In genomic region chr16:30486498-30486897, GRCm38 (mm10) we compare ENCODE assay signal across 30 mouse cellular contexts.
DNase-seq lines count a peak whose midpoint lies in the region; ATAC-seq and TF ChIP-seq lines count a peak whose summit lies in the region.
"Had no signal": no experiment of that assay in that cellular context is flagged by ENCODE, and none has a peak within 500 bp of the region (broad histone marks: within the 10 kb centered on the region; RNA-seq: fewer than 3 reads in every experiment).

No protein-coding gene starts in this region.

- H3K4me3 ChIP-seq in kidney, adult 2 months (ENCODE audit: insufficient read depth, low read depth, low read length): no peak overlapping the region
- H3K4me3 ChIP-seq in kidney, embryonic 14.5 days (ENCODE audit: low read length): no peak overlapping the region
- H3K4me3 ChIP-seq: embryonic facial prominence, embryonic 12.5 days; forebrain, embryonic 15.5 days; gastrocnemius, adult 2 months; hindbrain, embryonic 12.5 days; limb, embryonic 10.5 days; limb, embryonic 15.5 days; liver, embryonic 15.5 days had no signal

- H3K9ac ChIP-seq in kidney, embryonic 14.5 days (ENCODE audit: low read depth, low read length): no peak overlapping the region
- H3K9ac ChIP-seq: embryonic facial prominence, embryonic 12.5 days; forebrain, embryonic 15.5 days; hindbrain, embryonic 12.5 days; limb, embryonic 15.5 days; liver, embryonic 15.5 days had no signal

- TF ChIP-seq POLR2A in kidney, adult 2 months (IDR thresholded peaks at IDR 0.05; ENCODE audit: low read depth, low read length): no peak

- no peaks in the 10 kb centered on the region for H3K36me3 ChIP-seq in kidney, adult 2 months (ENCODE audit: control insufficient read depth, insufficient read depth, low read length)
- H3K36me3 ChIP-seq in kidney, embryonic 14.5 days (ENCODE audit: control insufficient read depth, insufficient read depth, low read length): no peaks in the 10 kb centered on the region
- H3K36me3 ChIP-seq: embryonic facial prominence, embryonic 12.5 days; forebrain, embryonic 15.5 days; hindbrain, embryonic 12.5 days; limb, embryonic 10.5 days; limb, embryonic 15.5 days; liver, embryonic 15.5 days had no signal

- WGBS in kidney, adult 2 months: 40% methylated on average over 4 of the region's 4 CpGs
- 58% methylated on average over 4 of the region's 4 CpGs for WGBS in kidney, embryonic 14.5 days

- H3K9me3 ChIP-seq in kidney, embryonic 14.5 days (ENCODE audit: control insufficient read depth, low read length): no peaks in the 10 kb centered on the region
- H3K9me3 ChIP-seq: embryonic facial prominence, embryonic 12.5 days; forebrain, embryonic 15.5 days; hindbrain, embryonic 12.5 days; limb, embryonic 10.5 days; limb, embryonic 15.5 days; liver, embryonic 15.5 days had no signal

- TF ChIP-seq CTCF in kidney, adult 2 months (conservative IDR thresholded peaks at IDR 0.05; ENCODE audit: insufficient read depth, insufficient read length, low read depth, low read length): no peak

- H3K4me1 ChIP-seq in kidney, adult 2 months (ENCODE audit: control insufficient read depth, insufficient read depth, low read length): peaks cover 19% of the 10 kb centered on the region
- peaks cover 10% of the 10 kb centered on the region for H3K4me1 ChIP-seq in kidney, embryonic 14.5 days (ENCODE audit: control insufficient read depth, insufficient read depth, low read length)
- H3K4me1 ChIP-seq: embryonic facial prominence, embryonic 12.5 days; forebrain, embryonic 15.5 days; hindbrain, embryonic 12.5 days; limb, embryonic 15.5 days; liver, embryonic 15.5 days had no signal

- no peaks in the 10 kb centered on the region for H3K27me3 ChIP-seq in kidney, adult 2 months (replicated peaks; ENCODE audit: control insufficient read depth, insufficient read depth, low read length)
- H3K27me3 ChIP-seq in kidney, embryonic 14.5 days (ENCODE audit: control insufficient read depth, insufficient read depth, low read length): no peaks in the 10 kb centered on the region
- H3K27me3 ChIP-seq: embryonic facial prominence, embryonic 12.5 days; forebrain, embryonic 15.5 days; hindbrain, embryonic 12.5 days; limb, embryonic 15.5 days; liver, embryonic 15.5 days had no signal

- DNase-seq in kidney, adult 2 months: peak; percentile 80
- DNase-seq in kidney, postnatal 36 days: peak; percentile 34 to 58
- no peak for DNase-seq in kidney, postnatal 14 days
- DNase-seq in R1 (ENCODE audit: low read depth, low spot score): peak; percentile 30
- DNase-seq in mesoderm, embryonic 11.5 days (ENCODE audit: low read depth, low spot score): peak; percentile 41
- DNase-seq in layer of hippocampus, postnatal 36 days: no peak
- DNase-seq: adrenal gland, adult 2 months; adrenal gland, postnatal 36 days; cerebellum, adult 8-10 months; cerebellum, postnatal 25 days; embryo, embryonic 11 days; gastrocnemius, adult 2 months; gastrocnemius, postnatal 36 days; heart, adult 18-20 months; heart, postnatal 36 days; midbrain, embryonic 14.5 days; thymus, adult 2 months; thymus, postnatal 36 days had no signal

- no peak for ATAC-seq in kidney, embryonic 14.5 days (ENCODE audit: low FRiP score, low TSS enrichment)
- ATAC-seq: activated CD4-positive, CD25-positive, alpha-beta regulatory T cell, adult 4 months; CD4-positive, CD25-positive, alpha-beta regulatory T cell, adult 4 months; forebrain, embryonic 15.5 days; hindbrain, postnatal 0 days had no signal

- H3K27ac ChIP-seq in kidney, adult 2 months (ENCODE audit: insufficient read depth, low read depth, low read length): no peak overlapping the region
- H3K27ac ChIP-seq in kidney, embryonic 14.5 days (ENCODE audit: low read depth, low read length): no peak overlapping the region
- H3K27ac ChIP-seq: embryonic facial prominence, embryonic 12.5 days; forebrain, embryonic 15.5 days; gastrocnemius, adult 2 months; hindbrain, embryonic 12.5 days; hindbrain, postnatal 0 days; limb, embryonic 10.5 days; limb, embryonic 15.5 days; liver, embryonic 15.5 days; macrophage had no signal

- no peak overlapping the region for H3K4me2 ChIP-seq in kidney, embryonic 14.5 days (replicated peaks; ENCODE audit: low read depth, low read length)
- H3K4me2 ChIP-seq: embryonic facial prominence, embryonic 12.5 days; forebrain, embryonic 15.5 days; heart, embryonic 11.5 days; hindbrain, embryonic 12.5 days; limb, embryonic 15.5 days; liver, embryonic 15.5 days had no signal

Comparison
In these comparisons a context has a peak if more than half of its experiments do, and no peak if none do; other contexts are left out.
1. DNase-seq: peak in kidney, adult 2 months (single experiment), kidney, postnatal 36 days (2 of 2), R1 (single experiment) and mesoderm, embryonic 11.5 days (single experiment); none in kidney, postnatal 14 days (single experiment) and layer of hippocampus, postnatal 36 days (0 of 2).